Mouse (Mus musculus): ENCODE data around the gene Slit3.
A peak's percentile ranks its signal among the peaks of the same experiment; 100 is the strongest.

Gene Slit3

GRCm38 (mm10) chr11:35626161-35626885, 505.3 kb downstream of the Slit3 start:
- peak in 1 of 2 experiments; percentile 50 for DNase-seq (ENCODE audit: low spot score in 2 of 2)

- no peak for DNase-seq (ENCODE audit: low spot score in 2 of 2)
Measured at GRCm38 (mm10) chr11:35627815-35628214, 506.8 kb downstream of the Slit3 start.

- DNase-seq (ENCODE audit: low spot score in 2 of 2) = no peak
Measured at GRCm38 (mm10) chr11:35632262-35632661, 511.2 kb downstream of the Slit3 start.

- no peak for DNase-seq (ENCODE audit: low spot score in 2 of 2)
Measured at GRCm38 (mm10) chr11:35637102-35637501, 516.1 kb downstream of the Slit3 start.

DNA sequence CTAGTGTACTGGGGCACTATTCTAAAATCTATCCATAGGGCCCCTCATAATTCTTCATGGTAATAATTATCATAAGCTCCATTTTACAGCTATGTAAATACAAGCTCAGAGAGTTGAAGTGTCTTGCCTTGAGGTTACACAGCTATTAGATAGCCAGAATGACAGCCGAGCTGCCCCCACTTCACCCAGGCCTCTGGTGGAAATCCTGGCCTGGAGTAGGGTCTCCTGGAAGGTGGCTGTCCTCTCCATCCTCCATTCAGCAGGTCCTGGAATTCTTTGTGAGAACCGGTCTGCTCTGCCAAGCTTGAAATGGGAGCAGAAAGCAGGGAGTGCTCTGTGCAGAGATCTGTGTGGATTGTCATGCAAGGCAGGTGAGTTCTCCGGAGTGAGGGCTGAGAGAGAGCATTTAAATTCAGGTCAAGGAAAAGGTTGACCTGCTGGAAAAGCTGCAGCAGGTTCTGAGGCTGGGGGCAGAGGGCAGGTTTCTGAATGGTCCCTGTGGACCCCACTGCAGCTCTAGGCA, 517.9 kb downstream of the Slit3 start:
- no peak for DNase-seq (ENCODE audit: low spot score in 2 of 2)

DNA sequence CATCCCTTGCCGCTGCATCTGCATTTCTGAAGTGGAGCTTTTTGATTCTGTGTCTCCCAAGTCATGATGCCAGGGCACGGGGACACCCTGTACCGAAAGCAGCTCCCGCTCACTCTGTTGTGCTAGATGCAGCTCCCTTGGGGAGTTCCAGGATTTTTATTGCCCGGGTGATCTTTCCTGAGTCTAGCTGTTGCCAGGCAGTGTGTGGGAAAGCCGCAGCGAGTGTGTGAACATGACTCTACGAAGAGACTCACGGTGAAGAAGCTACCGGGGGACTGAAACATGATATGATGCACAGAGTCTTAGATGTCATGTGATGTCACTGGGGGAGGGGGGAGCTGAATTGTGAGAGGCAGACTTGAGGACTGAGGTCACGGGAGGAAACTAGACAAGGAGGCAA, 518.4 kb downstream of the Slit3 start:
- DNase-seq (ENCODE audit: low spot score in 2 of 2) = no peak

DNA sequence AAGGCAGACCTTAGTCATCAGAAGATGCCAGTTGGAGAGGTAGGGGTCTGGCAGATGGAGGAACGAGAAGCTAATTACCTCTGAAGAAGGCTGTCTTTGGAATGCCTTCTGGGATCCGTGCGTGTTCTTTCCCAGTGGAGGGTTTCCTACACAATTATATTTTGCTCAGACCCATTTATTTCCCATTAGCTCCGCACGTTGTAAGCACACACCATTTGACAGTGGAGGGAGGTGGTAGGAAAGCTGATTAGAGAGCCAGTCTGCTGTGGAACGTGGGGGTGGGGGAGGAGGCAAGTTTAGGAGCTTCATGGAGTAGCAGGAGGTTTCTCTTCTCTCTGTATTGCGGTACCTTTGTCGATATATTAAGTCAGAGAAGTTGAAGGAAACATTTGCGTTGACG, 530.3 kb downstream of the Slit3 start:
- no peak for DNase-seq (ENCODE audit: low spot score in 2 of 2)

DNA sequence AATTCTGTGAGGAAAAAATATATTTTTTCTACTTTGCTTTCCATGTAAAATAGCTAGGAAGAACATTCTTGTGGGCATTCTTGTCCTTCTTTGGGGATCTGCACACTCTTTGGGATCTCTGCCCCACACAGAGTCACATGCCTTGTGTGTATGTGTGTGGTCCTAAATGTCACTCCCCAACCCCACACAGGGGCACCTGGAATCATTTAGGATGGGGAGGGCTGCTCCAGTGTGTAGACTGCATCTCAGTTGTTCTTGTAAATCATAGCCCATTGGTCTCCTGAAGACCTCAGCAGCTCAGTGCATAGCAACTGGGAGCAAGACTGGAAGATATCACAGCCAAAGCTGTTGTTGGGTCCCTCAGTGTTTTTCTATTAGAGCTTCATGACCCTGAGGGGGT, 534.8 kb downstream of the Slit3 start:
- no peak for DNase-seq (ENCODE audit: low spot score in 2 of 2)

GRCm38 (mm10) chr11:35657582-35657981, 536.6 kb downstream of the Slit3 start:
- DNase-seq (ENCODE audit: low spot score in 2 of 2) = no peak

GRCm38 (mm10) chr11:35660967-35661366, 539.9 kb downstream of the Slit3 start:
- no peak for DNase-seq (ENCODE audit: low spot score in 2 of 2)

GRCm38 (mm10) chr11:35662945-35663344, 541.9 kb downstream of the Slit3 start:
- peak; percentile 25 to 35 for DNase-seq (ENCODE audit: low spot score in 2 of 2)

GRCm38 (mm10) chr11:35663661-35664060, 542.6 kb downstream of the Slit3 start:
- DNase-seq (ENCODE audit: low spot score in 2 of 2) = no peak

DNA sequence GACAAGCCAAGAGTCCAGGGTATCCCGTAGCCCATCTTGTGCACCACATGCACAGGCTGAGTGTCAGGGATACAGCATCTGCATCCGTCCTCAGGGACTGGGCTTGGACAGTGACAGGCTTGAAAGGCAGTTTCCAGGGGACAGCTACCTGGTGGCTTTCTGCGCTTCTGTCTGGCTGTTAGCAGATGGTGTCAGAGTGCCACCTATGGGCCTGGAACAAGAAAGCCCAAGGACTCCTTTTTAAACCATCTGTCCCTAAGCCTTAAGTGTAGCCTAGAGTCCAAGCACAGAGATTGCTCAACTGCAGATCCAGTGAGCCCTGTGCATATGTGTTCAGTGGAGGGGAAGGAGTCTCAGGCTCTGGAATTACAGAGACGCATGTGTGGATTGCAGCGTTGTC, 544.0 kb downstream of the Slit3 start:
- DNase-seq (ENCODE audit: low spot score in 2 of 2) = peak; percentile 24 to 33

DNA sequence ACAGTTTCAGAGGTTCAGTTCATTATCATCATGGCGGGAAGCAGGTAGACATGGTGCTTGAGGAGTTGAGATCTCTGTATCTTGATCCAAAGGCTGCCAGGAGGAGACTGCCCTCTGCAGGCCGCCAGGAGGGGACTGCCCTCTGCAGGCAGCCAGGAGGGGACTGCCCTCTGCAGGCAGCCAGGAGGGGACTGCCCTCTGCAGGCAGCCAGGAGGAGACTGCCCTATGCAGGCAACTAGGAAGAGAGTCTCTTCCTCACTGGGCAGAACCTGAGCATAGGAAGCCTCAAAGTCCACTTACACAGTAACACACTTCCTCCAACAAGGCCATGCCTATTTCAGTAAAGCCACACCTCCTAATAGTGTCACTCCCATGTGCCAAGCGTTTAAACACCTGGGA, 546.4 kb downstream of the Slit3 start:
- no peak for DNase-seq (ENCODE audit: low spot score in 2 of 2)

DNA sequence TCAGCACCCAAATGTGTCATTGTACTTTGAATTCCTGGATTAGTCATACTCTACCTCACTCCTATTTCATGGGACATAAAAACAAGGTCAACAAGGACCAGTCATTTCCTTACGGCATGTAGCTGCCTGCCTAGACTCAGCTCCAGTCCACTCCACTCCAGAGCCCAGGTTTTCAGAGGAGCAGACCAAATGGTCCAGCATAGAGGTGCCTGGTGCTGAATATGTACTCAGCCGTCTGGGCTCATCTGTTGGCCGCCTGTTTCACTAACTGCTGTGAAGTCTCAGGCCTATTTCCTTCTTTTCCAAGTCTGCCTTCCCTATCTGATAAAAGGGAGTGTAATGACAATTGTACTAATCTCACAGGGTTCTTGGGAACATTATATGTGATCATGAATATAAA, 547.1 kb downstream of the Slit3 start:
- peak; percentile 54 to 65 for DNase-seq (ENCODE audit: low spot score in 2 of 2)

- no peak for DNase-seq (ENCODE audit: low spot score in 2 of 2)
Measured at GRCm38 (mm10) chr11:35668750-35669149, 547.7 kb downstream of the Slit3 start.

- no peak for DNase-seq (ENCODE audit: low spot score in 2 of 2)
Measured at GRCm38 (mm10) chr11:35669536-35669935, 548.5 kb downstream of the Slit3 start.

DNA sequence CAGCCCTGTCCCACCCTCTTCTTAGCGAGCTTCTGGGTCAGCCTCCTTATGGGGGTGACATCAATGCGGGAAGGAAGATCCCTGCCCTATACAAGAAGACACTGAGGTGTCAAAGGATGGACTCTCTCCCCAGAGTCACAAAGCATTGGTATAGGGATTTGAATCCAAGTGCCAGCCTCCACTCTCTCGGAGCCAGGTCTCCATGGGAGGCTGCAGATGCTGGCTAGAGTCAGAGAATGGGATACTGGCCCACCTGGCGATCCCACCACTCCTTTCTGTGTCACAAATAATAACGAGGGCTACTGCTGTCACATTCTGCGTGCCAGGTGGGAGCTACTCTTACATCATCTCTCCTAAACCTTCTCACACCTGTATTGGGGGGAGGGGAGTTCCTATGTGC, 549.2 kb downstream of the Slit3 start:
- no peak for DNase-seq (ENCODE audit: low spot score in 2 of 2)

DNA sequence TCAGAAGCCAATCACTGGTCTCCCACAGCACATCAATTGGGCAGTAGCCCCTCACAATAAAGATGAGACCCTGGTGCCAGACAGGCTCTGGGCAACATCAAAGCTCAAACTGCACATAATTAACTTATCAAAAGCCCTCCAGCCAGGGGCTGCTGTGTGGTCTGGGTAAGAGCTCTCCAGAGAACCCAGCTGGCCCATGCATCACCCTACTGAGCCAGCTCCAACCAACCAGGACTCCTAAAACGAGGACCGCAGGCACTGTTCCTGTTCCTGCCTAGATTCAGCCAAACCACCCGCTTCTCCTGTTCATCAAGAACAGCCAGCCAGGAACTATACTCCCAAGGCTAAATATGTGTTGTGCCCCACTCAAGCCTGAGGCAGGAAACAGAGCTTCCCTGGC, 549.7 kb downstream of the Slit3 start:
- DNase-seq (ENCODE audit: low spot score in 2 of 2) = no peak

- no peak for DNase-seq (ENCODE audit: low spot score in 2 of 2)
Measured at GRCm38 (mm10) chr11:35673050-35673449, 552.0 kb downstream of the Slit3 start.

DNA sequence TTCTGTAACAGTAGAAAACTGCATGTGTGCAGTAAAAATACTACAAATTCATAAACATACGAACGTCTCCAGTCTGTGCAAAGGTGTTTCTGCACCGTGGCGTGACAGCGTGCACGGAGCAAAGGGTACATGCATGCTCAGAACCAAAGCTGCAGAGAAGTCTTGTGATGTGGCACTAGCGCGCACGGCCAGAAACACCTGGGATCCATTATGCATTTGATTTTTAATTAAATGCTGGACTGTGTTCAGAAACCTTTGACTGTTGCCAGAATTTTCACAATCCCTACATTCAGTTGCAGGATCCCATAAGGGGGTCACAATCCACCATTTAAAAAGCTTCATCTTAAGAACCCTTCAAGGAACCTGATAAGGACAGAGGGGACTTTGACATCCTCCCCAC, 553.2 kb downstream of the Slit3 start:
- DNase-seq (ENCODE audit: low spot score in 2 of 2) = no peak

DNA sequence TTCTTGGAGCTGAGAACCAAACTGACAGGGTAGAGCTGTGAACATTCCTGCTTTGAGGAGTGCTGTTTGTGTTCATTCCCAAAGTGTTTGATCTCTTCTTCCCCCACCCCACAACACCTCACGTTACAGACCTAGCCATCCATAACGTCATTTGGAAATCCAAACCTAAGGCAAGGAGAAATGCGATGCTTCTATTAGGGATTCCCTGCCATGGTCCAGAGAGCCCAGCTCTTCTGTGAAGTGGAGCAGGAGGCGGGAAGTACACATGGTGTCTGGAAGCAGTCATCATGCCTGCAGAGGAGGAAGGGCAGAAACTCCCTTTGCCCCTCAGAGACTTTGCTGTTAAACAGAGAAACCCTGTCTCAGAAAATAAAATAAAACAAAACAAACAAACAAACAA, 555.7 kb downstream of the Slit3 start:
- DNase-seq (ENCODE audit: low spot score in 2 of 2) = no peak

DNA sequence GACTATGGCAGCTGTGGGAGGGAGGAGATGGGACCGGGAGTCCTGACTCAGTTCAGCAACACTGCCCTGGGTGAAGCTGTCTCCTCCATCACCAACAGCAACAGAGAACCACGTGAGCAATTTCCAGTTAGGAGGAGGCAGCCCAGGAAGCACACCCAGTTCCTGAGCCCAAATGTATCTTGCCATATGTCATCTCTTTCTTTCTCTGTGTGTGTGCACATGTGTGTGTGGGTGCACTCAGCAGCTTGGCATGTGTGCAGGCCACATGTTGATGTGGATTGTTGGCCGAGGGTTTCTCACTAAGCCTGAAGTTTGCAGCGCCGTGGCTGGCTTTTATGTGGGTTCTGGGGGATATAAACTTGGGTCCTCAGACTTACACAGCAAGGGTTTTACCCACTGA, 559.0 kb downstream of the Slit3 start:
- DNase-seq (ENCODE audit: low spot score in 2 of 2) = no peak

DNA sequence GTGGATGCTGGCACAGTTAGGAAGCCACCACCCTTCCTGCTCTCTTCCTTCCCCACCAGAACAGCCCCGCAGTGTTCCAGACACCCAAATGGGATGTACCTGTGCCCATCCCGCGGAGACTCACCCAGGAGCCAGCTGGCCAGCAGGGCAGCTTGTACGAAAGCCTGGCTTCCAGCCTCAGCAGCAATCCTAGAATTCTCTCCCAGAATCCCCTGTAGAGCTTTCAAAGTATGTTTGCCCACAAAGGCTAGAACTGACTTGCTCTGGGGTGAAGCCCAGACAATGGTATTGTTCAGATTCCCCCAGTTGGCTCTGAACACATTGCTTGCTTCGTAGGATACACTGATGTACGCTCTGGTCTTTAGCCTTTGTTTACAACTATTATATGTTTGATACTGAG, 566.3 kb downstream of the Slit3 start:
- DNase-seq (ENCODE audit: low spot score in 2 of 2) = no peak

All from urinary bladder, postnatal 36 days (tissue).